Mouse (Mus musculus) embryonic facial prominence, embryonic 10.5 days (tissue): ENCODE data around the gene Hyal6. TPM values are rescaled to one million over a fixed set of nuclear protein-coding genes. Genes with fewer than 3 reads are reported as not detected.

Experiments used
- DNase-seq: peaks from one replicate; pipeline ENCODE4 v3.0.0-alpha.2; 2017; ENCODE audit warnings: low spot score
- H3K27ac ChIP-seq: fragments of 300-500 bp; sonication (generic); replicated peaks from 2 replicates; pipeline ENCODE4 v1.5.1; 2016; ENCODE audit warnings: mild to moderate bottlenecking
- H3K27me3 ChIP-seq: fragments of 300-500 bp; sonication (generic); replicated peaks from 2 replicates; pipeline ENCODE4 v1.6.1; 2016; ENCODE audit warnings: low read depth, mild to moderate bottlenecking; ENCODE audit not compliant: poor library complexity, severe bottlenecking
- H3K36me3 ChIP-seq: fragments of 300-500 bp; sonication (generic); replicated peaks from 2 replicates; pipeline ENCODE4 v1.6.1; 2016; ENCODE audit warnings: mild to moderate bottlenecking, moderate library complexity
- H3K4me1 ChIP-seq: fragments of 300-500 bp; sonication (generic); 2 replicates; pipeline ENCODE4 v1.6.1; 2016
- H3K4me3 ChIP-seq: fragments of 300-500 bp; sonication (generic); 2 replicates; pipeline ENCODE4 v1.5.1; 2016; ENCODE audit warnings: mild to moderate bottlenecking, moderate library complexity
- H3K9me3 ChIP-seq: fragments of 300-500 bp; sonication (generic); 2 replicates; pipeline ENCODE4 v1.6.1; 2016; ENCODE audit warnings: mild to moderate bottlenecking
- WGBS: fragments of 180-500 bp; shearing (Covaris S2); methylation state at CpG from one replicate; pipeline ENCODE4 v1.1.7; 2016; 5-methylcytosine and 5-hydroxymethylcytosine counted together
- polyA plus RNA-seq: library from polyadenylated mRNA; unstranded; fragments of >200 nt; fragmentation: Nextera tagmentation; extraction: Ambion mirVana; gene quantifications from 2 replicates; pipeline ENCODE4 v1.2.1, GENCODE M21; 2016

Hyal6 gene
- polyA plus RNA-seq: not detected in 2 replicates

GRCm38 (mm10) chr6:24732945-24733344 lies at the start of gene Hyal6:
Hyal6 (plus strand) TSS chr6:24733245.
- Histone ChIP-seq H3K27ac (no peak within 1 kb of the TSS), H3K4me1 (no peaks in the 10 kb centered on the region), H3K9me3 (no peaks in the 10 kb centered on the region), H3K27me3 (no peaks in the 10 kb centered on the region), H3K36me3 (no peaks in the 10 kb centered on the region), H3K4me3 (no peak within 1 kb of the TSS)
- 85% methylated on average over 3 of the region's 3 CpGs for WGBS
- no peak for DNase-seq

- no peak for DNase-seq
- no peak overlapping the region for H3K27ac ChIP-seq
- 50% methylated on average over 1 of the region's 1 CpGs for WGBS
Measured at GRCm38 (mm10) chr6:24687871-24688270, 45.2 kb upstream of the Hyal6 start.

DNA sequence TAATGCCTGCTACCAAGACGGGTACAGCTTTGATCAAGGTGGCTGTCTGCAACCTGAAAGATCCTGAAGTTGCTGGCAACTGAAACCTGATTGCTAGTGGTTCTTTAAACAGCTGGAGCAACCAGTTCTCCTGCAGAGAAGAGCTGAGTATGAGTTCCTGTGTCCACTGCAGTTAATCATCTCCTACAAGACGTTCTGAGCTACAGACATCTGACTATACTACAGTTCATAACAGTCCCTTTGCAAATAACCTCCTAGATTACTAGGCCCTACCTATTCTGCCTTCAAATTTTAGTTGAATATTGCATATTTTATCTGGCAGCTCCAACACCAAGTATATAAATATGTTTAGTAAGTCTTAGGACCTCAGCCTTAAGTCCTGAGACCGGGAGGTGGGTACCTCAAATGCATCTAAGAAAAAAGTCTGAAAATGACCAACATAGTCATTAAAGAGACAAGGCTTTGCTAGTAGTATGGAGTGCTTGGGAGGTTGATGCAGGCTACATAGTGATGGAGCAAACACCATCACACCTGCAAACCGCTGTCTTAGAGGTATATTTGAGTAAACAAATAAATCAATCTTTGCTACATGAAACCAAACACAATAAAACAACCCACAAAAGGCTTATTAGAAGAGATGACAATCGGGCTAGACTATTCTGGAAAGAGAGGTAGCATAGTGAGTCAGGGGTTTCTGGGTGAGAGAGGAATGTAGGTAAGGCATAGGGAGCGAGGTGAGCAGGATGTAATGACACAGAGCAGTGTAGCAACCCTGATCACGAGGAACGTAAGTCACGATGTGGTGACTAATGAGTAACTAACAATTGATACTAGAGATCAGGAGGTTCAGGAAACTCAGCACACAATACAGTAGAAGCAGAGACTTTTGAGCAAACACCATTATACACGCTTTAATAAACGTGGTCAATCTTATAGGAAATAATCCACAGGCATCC lies 38.3 kb upstream of the Hyal6 start:
- H3K4me3 ChIP-seq: no peak overlapping the region
- DNase-seq: no peak
- H3K36me3 ChIP-seq: no peaks in the 10 kb centered on the region
- 86% methylated on average over 11 of the region's 11 CpGs for WGBS
- H3K27me3 ChIP-seq: no peaks in the 10 kb centered on the region
- H3K27ac ChIP-seq: no peak overlapping the region
- no peaks in the 10 kb centered on the region for H3K9me3 ChIP-seq
- H3K4me1 ChIP-seq: no peaks in the 10 kb centered on the region

More at GRCm38 (mm10) chr6:24687871-24688270, 45.2 kb upstream of the Hyal6 start:
- Histone ChIP-seq H3K4me1 (no peaks in the 10 kb centered on the region), H3K36me3 (no peaks in the 10 kb centered on the region), H3K4me3 (no peak overlapping the region), H3K9me3 (no peaks in the 10 kb centered on the region), H3K27me3 (no peaks in the 10 kb centered on the region)

- Histone ChIP-seq H3K4me3 (no peak overlapping the region), H3K4me1 (no peaks in the 10 kb centered on the region), H3K27ac (no peak overlapping the region), H3K36me3 (no peaks in the 10 kb centered on the region), H3K9me3 (no peaks in the 10 kb centered on the region), H3K27me3 (no peaks in the 10 kb centered on the region)
- no peak for DNase-seq
- WGBS: 85% methylated on average over 4 of the region's 4 CpGs
Measured at GRCm38 (mm10) chr6:24696117-24696516, 36.9 kb upstream of the Hyal6 start.

DNA sequence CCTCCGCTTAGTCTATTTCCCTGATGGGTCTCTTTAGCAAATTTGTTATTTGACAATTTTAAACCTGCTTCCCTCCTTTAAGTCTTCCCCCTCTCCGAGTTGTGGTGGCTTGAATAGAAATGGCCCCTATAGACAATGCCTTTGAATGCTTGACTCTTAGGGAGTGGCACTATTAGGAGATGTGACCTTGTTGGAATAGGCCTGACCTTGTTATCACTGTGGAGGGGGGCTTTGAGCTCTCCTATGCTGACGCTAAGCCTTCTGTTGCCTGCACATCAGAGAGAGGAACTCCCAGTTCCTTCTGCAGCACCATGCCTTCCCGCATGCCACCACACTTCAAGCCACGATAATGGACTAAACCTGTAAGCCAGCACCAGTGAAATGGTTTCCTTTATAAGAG lies 35.8 kb upstream of the Hyal6 start:
- no peaks in the 10 kb centered on the region for H3K9me3 ChIP-seq
- no peak for DNase-seq
- no peaks in the 10 kb centered on the region for H3K4me1 ChIP-seq
- no peaks in the 10 kb centered on the region for H3K36me3 ChIP-seq
- no peak overlapping the region for H3K4me3 ChIP-seq
- 84% methylated on average over 5 of the region's 5 CpGs for WGBS
- H3K27ac ChIP-seq: no peak overlapping the region
- H3K27me3 ChIP-seq: no peaks in the 10 kb centered on the region

DNA sequence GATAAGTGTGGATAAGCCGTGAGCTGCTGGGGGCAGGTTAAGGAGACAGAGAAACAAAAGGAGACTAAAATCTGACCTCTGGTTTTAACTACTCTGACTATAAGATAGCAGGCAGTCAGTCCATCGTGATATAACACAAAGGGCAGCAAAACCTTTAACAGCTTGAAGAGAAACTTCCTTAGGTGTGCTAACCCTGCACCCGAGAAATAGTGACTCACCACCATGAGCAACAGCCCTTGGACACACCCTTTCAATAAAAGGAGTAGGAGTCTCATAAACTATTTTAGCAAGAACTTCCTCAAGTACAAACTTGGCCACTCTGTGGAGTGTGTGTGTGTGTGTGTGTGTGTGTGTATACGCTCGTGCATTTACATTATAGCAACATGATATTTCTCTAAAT lies 26.0 kb upstream of the Hyal6 start:
- Histone ChIP-seq H3K27me3 (no peaks in the 10 kb centered on the region), H3K27ac (no peak overlapping the region), H3K9me3 (no peaks in the 10 kb centered on the region), H3K4me3 (no peak overlapping the region), H3K4me1 (no peaks in the 10 kb centered on the region), H3K36me3 (no peaks in the 10 kb centered on the region)
- 92% methylated on average over 5 of the region's 5 CpGs for WGBS
- no peak for DNase-seq

- no peaks in the 10 kb centered on the region for H3K4me1 ChIP-seq
- H3K36me3 ChIP-seq: no peaks in the 10 kb centered on the region
- H3K27me3 ChIP-seq: no peaks in the 10 kb centered on the region
- no peak for DNase-seq
- H3K9me3 ChIP-seq: no peaks in the 10 kb centered on the region
- no peak overlapping the region for H3K27ac ChIP-seq
- H3K4me3 ChIP-seq: no peak overlapping the region
- WGBS: 84% methylated on average over 2 of the region's 2 CpGs
Measured at GRCm38 (mm10) chr6:24707499-24707898, 25.5 kb upstream of the Hyal6 start.

GRCm38 (mm10) chr6:24721317-24722099 lies 11.5 kb upstream of the Hyal6 start:
- peak; percentile 25 for DNase-seq
- Histone ChIP-seq H3K4me1 (no peaks in the 10 kb centered on the region), H3K27ac (no peak overlapping the region), H3K27me3 (no peaks in the 10 kb centered on the region), H3K9me3 (no peaks in the 10 kb centered on the region), H3K36me3 (no peaks in the 10 kb centered on the region), H3K4me3 (no peak overlapping the region)
- WGBS: 36% methylated on average over 13 of the region's 13 CpGs

GRCm38 (mm10) chr6:24728130-24728529 lies 4.9 kb upstream of the Hyal6 start:
- DNase-seq: no peak
- Histone ChIP-seq H3K27me3 (no peaks in the 10 kb centered on the region), H3K4me1 (no peaks in the 10 kb centered on the region), H3K27ac (no peak overlapping the region), H3K36me3 (no peaks in the 10 kb centered on the region), H3K4me3 (no peak overlapping the region), H3K9me3 (no peaks in the 10 kb centered on the region)
- WGBS: 79% methylated on average over 1 of the region's 1 CpGs

DNA sequence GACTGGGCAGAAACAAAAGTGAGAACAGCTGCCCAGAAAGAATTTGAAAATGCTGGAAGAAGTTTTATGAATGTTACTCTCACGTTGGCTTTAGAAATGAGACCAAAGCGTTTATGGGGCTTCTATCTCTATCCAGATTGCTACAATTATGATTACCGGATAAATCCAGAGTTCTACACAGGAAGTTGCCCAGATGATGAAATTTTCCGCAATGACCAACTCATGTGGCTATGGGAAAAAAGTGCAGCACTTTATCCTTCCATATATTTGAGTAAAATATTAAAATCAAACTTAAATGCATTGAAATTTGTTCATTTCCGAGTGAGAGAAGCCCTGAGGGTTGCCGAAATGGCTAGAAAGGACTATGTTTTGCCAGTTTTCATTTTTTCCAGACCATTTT lies 1.5 kb downstream of the Hyal6 start:
- 90% methylated on average over 6 of the region's 6 CpGs for WGBS
- Histone ChIP-seq H3K27me3 (no peaks in the 10 kb centered on the region), H3K9me3 (no peaks in the 10 kb centered on the region), H3K36me3 (no peaks in the 10 kb centered on the region), H3K27ac (no peak overlapping the region), H3K4me1 (no peaks in the 10 kb centered on the region), H3K4me3 (no peak overlapping the region)
- no peak for DNase-seq

- Histone ChIP-seq H3K9me3 (no peaks in the 10 kb centered on the region), H3K4me1 (no peaks in the 10 kb centered on the region), H3K27me3 (no peaks in the 10 kb centered on the region), H3K4me3 (no peak within 1 kb of the TSS), H3K36me3 (no peaks in the 10 kb centered on the region), H3K27ac (no peak within 1 kb of the TSS)
- 85% methylated on average over 4 of the region's 4 CpGs for WGBS
- no peak for DNase-seq
Measured at GRCm38 (mm10) chr6:24748029-24748428, 15.0 kb downstream of the Hyal6 start, which contains the start of gene Hyal4. Hyal4 (plus strand) TSS chr6:24748329.

DNA sequence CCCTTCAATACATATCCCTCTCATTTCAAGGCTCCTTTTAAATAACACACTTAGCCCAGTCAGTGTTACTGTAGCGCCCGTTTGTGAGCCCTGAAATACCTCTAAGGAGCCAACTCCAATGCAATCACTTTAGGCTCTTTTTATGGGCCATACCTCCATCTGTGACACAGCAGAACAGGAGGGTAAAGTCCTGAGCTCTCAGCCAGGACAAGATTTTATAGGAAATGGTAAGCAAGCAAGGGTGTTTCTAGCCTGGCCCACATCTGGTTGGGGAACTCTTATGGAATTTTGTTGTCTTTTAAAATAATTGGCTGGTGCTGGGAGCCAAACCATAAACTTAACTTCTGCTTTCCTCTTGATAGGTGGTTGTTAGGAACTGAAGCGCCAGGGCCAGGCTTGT lies 26.2 kb downstream of the Hyal6 start:
- Histone ChIP-seq H3K4me3 (no peak overlapping the region), H3K4me1 (no peaks in the 10 kb centered on the region), H3K9me3 (no peaks in the 10 kb centered on the region), H3K27ac (no peak overlapping the region), H3K36me3 (no peaks in the 10 kb centered on the region), H3K27me3 (no peaks in the 10 kb centered on the region)
- DNase-seq: no peak
- 86% methylated on average over 3 of the region's 3 CpGs for WGBS
